Mouse (Mus musculus): ENCODE data around the gene Rnf150.

DNA sequence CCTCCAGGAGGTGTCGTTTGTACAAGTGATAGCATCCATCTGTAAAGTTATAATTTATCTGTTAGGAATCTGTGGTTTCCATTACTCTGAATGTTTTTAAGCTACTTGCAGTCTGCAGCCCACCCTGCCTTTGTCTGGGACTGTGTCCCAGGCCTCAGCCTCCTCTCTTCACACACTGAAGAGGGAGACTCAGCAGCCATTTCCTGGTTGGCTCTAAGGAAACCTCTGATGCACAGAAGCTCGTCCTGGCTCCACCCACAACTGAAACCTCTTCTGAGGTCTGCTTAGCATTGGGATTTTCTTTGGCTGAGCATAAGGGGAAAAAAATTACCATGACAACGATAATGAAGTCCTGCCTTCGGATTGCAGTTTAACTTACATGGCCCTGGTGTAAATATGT lies 110.2 kb downstream of the Rnf150 start:
- TF ChIP-seq CTCF (IDR thresholded peaks at IDR 0.05; ENCODE audit: extremely low read depth, insufficient read depth, insufficient read length, insufficient replicate concordance) = no peak
- TF ChIP-seq POLR2A (IDR thresholded peaks at IDR 0.05; ENCODE audit: low read depth, low read length) = no peak

Data from spleen, adult 2 months (tissue).